Mouse (Mus musculus) urinary bladder, postnatal 36 days (tissue): ENCODE results near the gene Ankdd1b.

Source experiments
- DNase-seq, 2 experiments: peaks; one replicate each; pipeline ENCODE4 v3.0.0; 2022; ENCODE audit warnings: low spot score in 2 of 2, mixed read lengths in 1 of 2

Gene Ankdd1b

GRCm38 (mm10) chr13:96470957-96471356 is at the start of gene Ankdd1b:
TSS of gene Ankdd1b (minus strand) at chr13:96471198.
- no peak for DNase-seq

- no peak for DNase-seq
Measured at GRCm38 (mm10) chr13:96517335-96517734, 46.3 kb upstream of the Ankdd1b start.

GRCm38 (mm10) chr13:96516249-96516648 is 45.3 kb upstream of the Ankdd1b start:
- DNase-seq: no peak

DNA sequence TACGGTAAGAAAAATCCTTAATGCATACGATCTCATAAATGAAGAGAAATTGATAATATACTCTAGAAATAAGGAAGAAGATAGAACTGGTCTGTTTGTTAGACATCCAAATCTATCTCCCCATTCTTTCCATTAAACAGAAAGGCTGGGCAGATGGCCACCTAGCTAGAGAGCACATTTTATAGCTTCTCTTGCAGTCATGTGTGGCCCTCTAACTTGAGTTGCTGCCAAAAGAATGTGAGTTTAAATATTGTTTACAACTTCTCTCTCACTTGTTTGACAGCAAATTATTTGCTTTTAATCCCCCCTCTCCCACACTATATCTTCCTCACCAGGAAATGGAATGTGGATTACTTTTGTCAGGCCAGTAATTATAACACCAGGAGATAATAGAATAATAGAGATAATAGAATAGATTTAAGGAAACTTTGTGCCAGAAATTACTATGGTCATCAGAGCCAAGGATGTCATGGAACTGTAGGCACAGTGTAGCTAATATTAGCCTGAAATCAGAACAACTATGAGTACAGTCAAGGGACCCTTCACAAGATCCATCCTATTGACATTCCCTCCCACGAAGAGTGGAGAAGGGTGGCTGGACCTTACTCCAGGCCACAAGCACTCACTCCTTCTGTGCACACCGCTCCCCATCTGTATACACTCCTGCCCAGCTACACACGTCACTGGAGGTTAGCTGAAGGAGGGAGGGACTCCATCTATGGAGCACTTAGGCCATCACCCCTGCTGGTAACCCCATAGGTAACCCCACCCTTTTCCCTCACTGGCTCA is 43.4 kb upstream of the Ankdd1b start:
- no peak for DNase-seq

GRCm38 (mm10) chr13:96511893-96512292 is 40.9 kb upstream of the Ankdd1b start:
- no peak for DNase-seq

DNA sequence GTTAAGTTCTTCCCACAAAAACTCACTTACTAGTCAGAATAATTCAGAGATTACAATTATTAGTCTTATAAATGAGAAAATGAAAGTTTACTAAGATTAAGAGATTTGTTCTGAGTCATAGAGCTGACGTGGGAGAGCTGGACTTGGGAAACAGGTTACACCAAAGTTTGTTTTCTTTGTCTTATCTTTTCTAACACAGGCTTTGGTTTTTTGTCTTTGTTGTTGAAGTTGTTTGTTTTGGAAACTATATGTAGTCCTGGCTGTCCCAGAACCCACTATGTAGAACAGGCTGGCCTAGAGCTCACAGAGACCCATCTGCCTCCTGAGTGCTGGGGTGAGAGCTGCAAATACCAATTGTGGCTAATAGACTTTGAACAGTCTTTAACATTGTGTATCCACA is 40.3 kb upstream of the Ankdd1b start:
- no peak for DNase-seq

DNA sequence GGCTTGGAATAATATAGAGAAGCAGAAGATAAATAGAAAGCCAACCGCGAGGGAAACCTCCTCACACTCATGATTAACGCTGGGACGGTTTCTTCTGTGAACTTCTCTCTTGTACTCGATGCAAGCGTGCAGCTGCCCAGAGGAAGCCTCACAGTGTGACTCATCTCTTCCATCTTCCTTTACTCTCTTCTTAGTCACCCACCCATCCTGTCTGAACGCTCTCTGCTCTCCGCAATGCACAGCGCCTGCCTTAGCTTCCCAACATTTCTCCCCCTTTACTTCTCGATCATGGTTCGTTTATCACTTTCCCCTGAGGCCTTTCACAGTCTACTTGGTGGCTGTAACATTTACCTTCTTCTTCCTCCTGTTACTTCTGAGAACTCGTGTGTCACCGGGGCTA is 39.6 kb upstream of the Ankdd1b start:
- DNase-seq: no peak

DNA sequence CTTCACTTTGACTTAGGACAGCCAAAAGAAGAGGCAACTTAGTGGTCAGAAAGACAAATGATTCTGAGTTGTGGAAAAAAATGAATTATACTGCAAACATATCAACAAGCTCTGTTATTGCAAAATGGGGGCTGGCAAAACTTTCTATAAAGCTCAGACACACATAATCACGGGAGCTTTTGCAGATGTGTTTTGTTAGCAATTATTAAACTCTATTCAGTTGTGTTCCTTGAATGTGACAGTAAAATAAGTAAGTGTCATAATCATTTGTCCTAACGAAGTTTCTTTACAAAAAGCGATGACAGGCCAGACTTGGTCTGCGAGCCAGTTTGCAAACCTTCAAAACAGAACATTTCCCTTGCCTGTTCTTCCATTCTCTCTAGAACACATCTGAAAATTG is 36.5 kb upstream of the Ankdd1b start:
- DNase-seq: no peak

DNA sequence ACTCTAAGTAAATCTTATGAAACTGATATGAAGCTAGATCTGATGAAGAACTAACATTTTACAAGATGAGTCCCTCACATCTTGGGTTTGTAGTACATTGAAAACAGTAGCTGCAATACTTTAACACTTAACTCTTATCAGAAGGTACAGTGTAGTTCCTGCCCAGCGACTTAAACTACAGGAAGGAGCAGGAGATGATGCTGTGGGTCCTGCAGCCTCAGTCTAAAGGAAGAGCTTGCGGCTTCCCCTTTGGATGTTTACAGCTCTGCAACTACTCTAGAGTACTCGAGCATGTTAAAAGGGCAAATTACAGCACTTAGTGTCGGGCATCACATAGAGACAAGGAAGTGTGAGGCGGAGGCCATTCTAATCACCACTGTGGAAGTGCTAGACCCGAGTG is 35.3 kb upstream of the Ankdd1b start:
- no peak for DNase-seq

DNA sequence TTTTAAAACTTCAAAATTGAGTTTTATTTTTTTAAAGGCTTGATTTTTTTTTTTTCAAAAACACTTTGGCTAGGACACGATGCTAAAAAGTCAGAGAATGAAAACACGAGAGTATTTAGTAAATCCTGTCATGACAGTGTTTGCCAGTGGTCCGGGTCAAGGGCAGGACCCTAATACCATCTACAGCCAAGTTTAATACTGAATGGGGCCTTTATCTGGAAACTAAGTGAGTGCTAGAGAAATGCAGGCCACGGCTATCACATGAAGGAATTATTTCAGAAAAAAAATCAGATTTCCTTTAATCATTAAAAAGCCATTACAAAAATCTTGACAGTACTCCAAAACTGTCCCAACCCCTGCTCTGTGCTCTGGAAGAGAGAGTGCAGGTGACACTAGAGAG is 34.7 kb upstream of the Ankdd1b start:
- no peak for DNase-seq

- no peak for DNase-seq
Measured at GRCm38 (mm10) chr13:96499891-96500290, 28.9 kb upstream of the Ankdd1b start.

DNA sequence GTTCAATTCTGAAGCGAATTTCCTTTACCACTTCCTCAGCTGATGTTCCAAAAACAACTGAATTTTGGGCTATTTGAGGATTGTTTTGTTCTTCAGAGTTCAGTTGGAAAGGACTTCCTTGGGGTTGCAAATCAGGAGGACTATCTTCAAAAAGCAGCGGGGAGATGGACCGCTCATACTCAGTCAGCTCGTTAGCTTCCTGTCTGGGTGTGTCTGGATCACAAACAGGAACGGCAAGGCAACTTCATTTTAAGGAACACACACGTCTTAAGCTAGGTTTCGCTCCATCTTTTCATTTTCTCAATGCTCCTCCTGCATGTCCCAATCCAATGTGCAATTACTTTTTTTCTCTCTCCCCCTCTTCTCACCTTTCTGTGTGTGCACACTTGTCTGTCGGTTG is 25.6 kb upstream of the Ankdd1b start:
- no peak for DNase-seq

DNA sequence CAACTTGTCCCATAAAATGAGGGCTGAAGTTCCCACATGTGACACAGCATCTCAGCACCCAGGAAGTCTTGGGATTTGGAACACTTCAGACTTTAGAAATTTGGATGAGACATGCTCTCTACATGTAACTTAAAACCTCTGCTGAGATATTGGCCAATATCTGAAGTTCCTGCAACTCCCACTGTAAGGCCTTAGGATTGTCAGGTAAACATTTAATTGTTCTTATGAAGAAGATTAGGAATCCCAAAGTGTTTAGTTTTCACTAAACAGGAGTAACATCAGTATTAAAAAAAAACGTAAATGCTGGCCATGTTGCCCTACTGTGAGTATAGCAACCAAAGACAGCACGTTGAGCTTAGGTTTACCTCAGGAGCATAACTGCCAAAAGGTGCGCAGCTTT is 19.4 kb upstream of the Ankdd1b start, which contains the start of gene Gm17622:
Gene Gm17622, plus strand, starts transcription at position 301 of the 400 bp plus-strand sequence.
- no peak for DNase-seq

DNA sequence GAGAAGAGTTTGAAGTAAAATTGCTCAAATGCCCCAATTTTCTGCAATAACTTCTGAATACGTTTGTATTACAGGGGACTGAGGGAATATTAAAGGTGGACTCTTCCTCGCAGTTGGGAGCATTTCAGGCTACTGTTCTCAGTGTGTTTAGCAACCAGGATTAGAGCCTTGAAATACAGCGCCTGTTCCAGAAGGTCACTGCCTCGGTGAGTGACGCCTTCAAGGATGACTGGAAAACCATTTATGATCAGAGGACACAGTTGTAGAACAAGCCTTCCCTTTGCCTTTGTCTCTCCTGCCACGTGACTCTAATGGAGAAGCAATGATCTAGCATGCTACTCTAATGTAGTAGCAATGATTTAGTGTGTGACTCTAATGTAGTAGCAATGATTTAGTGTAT is 17.0 kb upstream of the Ankdd1b start:
- DNase-seq: no peak

GRCm38 (mm10) chr13:96487230-96487629 is 16.2 kb upstream of the Ankdd1b start:
- no peak for DNase-seq

GRCm38 (mm10) chr13:96478991-96479390 is 8.0 kb upstream of the Ankdd1b start:
- DNase-seq: no peak

- DNase-seq: no peak
Measured at GRCm38 (mm10) chr13:96477226-96477625, 6.2 kb upstream of the Ankdd1b start.

DNA sequence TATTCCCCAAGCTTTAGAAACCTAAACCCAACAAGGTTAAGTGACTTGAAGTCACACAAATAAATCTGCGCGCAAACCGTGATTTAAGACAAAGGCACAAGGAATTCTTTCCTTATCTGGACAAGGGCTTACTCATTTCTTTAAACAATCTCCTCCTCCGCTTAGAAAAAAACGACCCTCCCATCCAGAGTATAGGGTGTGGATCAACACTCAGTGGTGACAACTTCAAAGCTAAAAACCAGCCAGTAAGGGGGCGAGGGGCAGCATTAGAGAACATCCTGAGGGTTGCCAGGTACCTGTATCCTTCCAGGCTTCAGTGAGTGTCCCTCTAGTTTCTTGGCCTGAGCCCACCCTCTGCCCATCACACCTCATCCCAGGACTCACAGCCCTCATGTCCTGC is 442 bp downstream of the Ankdd1b start:
- no peak for DNase-seq

GRCm38 (mm10) chr13:96468678-96469077 is 2.3 kb downstream of the Ankdd1b start:
- no peak for DNase-seq

GRCm38 (mm10) chr13:96465315-96465714 is 5.7 kb downstream of the Ankdd1b start:
- DNase-seq: no peak

DNA sequence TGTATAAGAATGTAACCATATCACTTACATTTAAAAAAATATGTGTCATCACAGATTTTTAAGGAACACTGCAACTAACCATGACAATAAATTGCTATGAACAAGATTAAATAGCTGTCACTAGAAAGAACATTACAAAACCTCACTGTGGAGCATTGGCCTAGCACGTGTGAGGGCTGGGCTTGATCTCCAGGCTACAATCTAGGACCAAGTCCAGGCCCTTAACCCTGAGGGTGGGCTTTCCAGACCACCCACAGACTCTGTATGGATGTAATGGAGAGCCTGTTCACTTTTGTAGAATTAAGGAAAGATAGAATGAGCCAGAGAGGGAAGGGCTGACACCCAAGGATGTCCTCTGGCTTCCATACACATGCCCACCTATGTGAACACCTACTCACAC is 8.4 kb downstream of the Ankdd1b start:
- DNase-seq: no peak

GRCm38 (mm10) chr13:96458606-96459005 is 12.4 kb downstream of the Ankdd1b start:
- DNase-seq: no peak

DNA sequence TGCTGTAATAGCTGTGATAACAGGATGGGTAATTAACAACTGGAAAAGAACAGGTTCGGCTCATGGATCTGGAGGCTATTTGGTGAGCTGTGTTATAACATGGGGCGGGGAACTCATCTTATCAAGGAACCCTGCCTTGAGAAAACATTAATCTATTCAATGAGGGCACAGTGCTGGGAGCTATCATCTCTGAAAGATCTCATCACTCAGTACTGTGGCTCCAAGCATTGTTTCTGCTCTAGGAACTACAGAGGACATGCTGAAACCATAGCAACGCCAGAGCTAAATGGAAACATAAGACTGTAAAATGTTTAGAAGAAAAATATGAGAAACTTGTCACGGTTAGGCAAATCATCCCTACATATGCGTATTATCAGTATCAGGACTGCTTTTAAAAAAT is 13.0 kb downstream of the Ankdd1b start:
- DNase-seq: no peak

DNA sequence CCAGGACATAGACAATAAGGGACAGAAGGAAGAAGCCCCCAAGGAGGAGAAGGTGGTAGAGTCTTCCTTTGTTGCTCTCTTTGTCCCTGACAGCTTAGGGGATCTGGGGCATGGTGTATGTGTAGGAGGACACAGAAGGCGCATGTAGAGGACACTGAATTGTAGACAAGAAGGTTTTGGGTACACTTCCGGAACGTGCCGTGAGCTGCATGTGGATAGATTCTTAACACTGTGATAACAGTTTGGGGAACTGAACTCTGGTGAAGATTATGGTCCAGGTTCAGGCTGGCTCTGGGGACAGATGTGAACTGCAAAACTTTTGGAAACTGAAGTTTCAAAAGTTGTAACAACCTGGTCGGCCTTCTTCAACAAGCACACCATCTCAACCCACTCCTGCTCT is 13.4 kb downstream of the Ankdd1b start:
- DNase-seq: no peak
